Mouse (Mus musculus) cerebellum, adult 8-10 months (tissue): Measurements from ENCODE around the gene Prpf38a.

Source experiments
- DNase-seq: peaks from one replicate; pipeline ENCODE4 v3.0.0; 2022

Gene Prpf38a

GRCm38 (mm10) chr4:108578840-108579742, at the start of gene Prpf38a, which contains the start of gene Orc1:
Gene Prpf38a (minus strand): TSS chr4:108579336.
Gene Orc1 (plus strand): TSS chr4:108579423.
- DNase-seq, result peak; percentile 96

- no peak for DNase-seq
Observed at GRCm38 (mm10) chr4:108627066-108627465, 47.9 kb upstream of the Prpf38a start.

- DNase-seq, result no peak
Observed at GRCm38 (mm10) chr4:108621504-108621903, 42.4 kb upstream of the Prpf38a start.

- peak; percentile 15 for DNase-seq
Observed at GRCm38 (mm10) chr4:108620536-108620935, 41.4 kb upstream of the Prpf38a start.

GRCm38 (mm10) chr4:108619587-108620341, 40.6 kb upstream of the Prpf38a start, which contains the start of gene Cc2d1b:
Gene Cc2d1b (plus strand): TSS chr4:108619940.
- peak; percentile 92 for DNase-seq

GRCm38 (mm10) chr4:108619165-108619564, 40.0 kb upstream of the Prpf38a start:
- no peak for DNase-seq

GRCm38 (mm10) chr4:108618586-108618985, 39.5 kb upstream of the Prpf38a start:
- peak; percentile 16 for DNase-seq

GRCm38 (mm10) chr4:108610935-108611334, 31.8 kb upstream of the Prpf38a start:
- DNase-seq, result no peak

- no peak for DNase-seq
Observed at GRCm38 (mm10) chr4:108608651-108609050, 29.5 kb upstream of the Prpf38a start.

GRCm38 (mm10) chr4:108601870-108602269, 22.7 kb upstream of the Prpf38a start:
- no peak for DNase-seq

- no peak for DNase-seq
Observed at GRCm38 (mm10) chr4:108598306-108598705, 19.2 kb upstream of the Prpf38a start.

- DNase-seq, result no peak
Observed at GRCm38 (mm10) chr4:108595785-108596184, 16.6 kb upstream of the Prpf38a start.

GRCm38 (mm10) chr4:108593376-108593775, 14.2 kb upstream of the Prpf38a start:
- DNase-seq, result peak; percentile 32

GRCm38 (mm10) chr4:108579743-108580411, 741 bp upstream of the Prpf38a start:
- DNase-seq, result no peak

- DNase-seq, result no peak
Observed at GRCm38 (mm10) chr4:108572644-108573043, 6.5 kb downstream of the Prpf38a start.

GRCm38 (mm10) chr4:108565026-108565425, 14.1 kb downstream of the Prpf38a start:
- DNase-seq, result no peak

- no peak for DNase-seq
Observed at GRCm38 (mm10) chr4:108539701-108540100, 39.4 kb downstream of the Prpf38a start.
